Mouse (Mus musculus) ES-E14 (cell line): ENCODE results near the gene Mien1. TPM values are rescaled to one million over a fixed set of nuclear protein-coding genes. Genes with fewer than 3 reads are reported as not detected.

Experiments used
- DNase-seq: peaks from one replicate; pipeline ENCODE4 v3.0.0-alpha.2; 2013; ENCODE audit warnings: low read depth, low spot score
- H3K27ac ChIP-seq: 2 replicates; pipeline ENCODE4 v1.5.1; 2012; ENCODE audit warnings: low read depth, mild to moderate bottlenecking, low read length, moderate library complexity, mixed read lengths; ENCODE audit not compliant: poor library complexity, insufficient read depth, severe bottlenecking
- H3K36me3 ChIP-seq: 2 replicates; pipeline ENCODE4 v1.6.1; 2012; ENCODE audit warnings: mild to moderate bottlenecking, low read length, moderate library complexity, mixed read lengths; ENCODE audit not compliant: control insufficient read depth, poor library complexity, insufficient read depth, severe bottlenecking
- H3K4me1 ChIP-seq, 2 experiments: fragments of 150-350 bp in 1 of 2; sonication (generic) in 1 of 2; 2 replicates each; pipeline ENCODE4 v1.6.1; 2012; ENCODE audit warnings: low read length in 2 of 2, mild to moderate bottlenecking in 1 of 2, mixed read lengths in 1 of 2; ENCODE audit not compliant: control insufficient read depth in 2 of 2, insufficient read depth in 2 of 2, poor library complexity in 1 of 2
- H3K4me3 ChIP-seq, 2 experiments: fragments of 150-350 bp in 1 of 2; sonication (generic) in 1 of 2; 2 replicates each; pipeline ENCODE4 v1.5.1; 2012; ENCODE audit warnings: low read length in 2 of 2, low read depth in 1 of 2, mild to moderate bottlenecking in 1 of 2, mixed read lengths in 1 of 2; ENCODE audit not compliant: insufficient read depth in 1 of 2, poor library complexity in 1 of 2, severe bottlenecking in 1 of 2
- H3K9ac ChIP-seq: 2 replicates; pipeline ENCODE4 v1.6.1; 2012; ENCODE audit warnings: low read depth, mild to moderate bottlenecking, low read length, mixed read lengths; ENCODE audit not compliant: poor library complexity, insufficient read depth, severe bottlenecking
- H3K9me3 ChIP-seq: fragments of 150-350 bp; sonication (generic); 2 replicates; pipeline ENCODE4 v1.6.1; 2012; ENCODE audit warnings: low read depth, mild to moderate bottlenecking, low read length; ENCODE audit not compliant: control insufficient read depth, insufficient read depth
- CHD2 ChIP-seq: IDR thresholded peaks from 2 replicates; pipeline ENCODE4 v1.6.1; 2014; ENCODE audit warnings: mild to moderate bottlenecking, low read depth, low read length, inconsistent platforms
- HCFC1 ChIP-seq: IDR thresholded peaks from 2 replicates; pipeline ENCODE4 v1.6.1; 2012; ENCODE audit warnings: low read length, inconsistent platforms, borderline replicate concordance; ENCODE audit not compliant: insufficient read depth
- MAFK ChIP-seq: IDR thresholded peaks from 2 replicates; pipeline ENCODE4 v1.6.1; 2014; ENCODE audit warnings: mild to moderate bottlenecking, low read depth, low read length, inconsistent platforms; ENCODE audit not compliant: insufficient read depth
- ZC3H11A ChIP-seq: IDR thresholded peaks from 2 replicates; pipeline ENCODE4 v1.6.1; 2012; ENCODE audit warnings: low read depth, mild to moderate bottlenecking, inconsistent platforms, low read length, borderline replicate concordance
- ZNF384 ChIP-seq: IDR thresholded peaks from 2 replicates; pipeline ENCODE4 v1.6.1; 2012; ENCODE audit warnings: low read depth, low read length, inconsistent platforms
- in situ Hi-C, 2 experiments: fragments of 600-800 bp; cut with MboI; formaldehyde crosslinking; loops; one replicate each; pipeline ENCODE4 v1.15.1; 2025; ENCODE audit warnings: low sequenced_read_pairs in 2 of 2, inconsistent platforms in 1 of 2; ENCODE audit not compliant: unreplicated experiment in 2 of 2
- total RNA-seq: library from RNA; depleted of rRNA; stranded (reverse); fragments of 300-350 nt; gene quantifications from 2 replicates; pipeline ENCODE4 v1.2.3, GENCODE M21; 2012

Mien1 gene
- total RNA-seq, 1 experiment: 52.5 TPM

GRCm38 (mm10) chr11:98447475-98447834 lies 8.7 kb upstream of the Mien1 start:
- Histone ChIP-seq H3K36me3 (peaks cover 24% of the 10 kb centered on the region; the same call in 1 of the 2 replicates), H3K4me3 (peak overlapping the region; percentile 61 to 78), H3K4me1 (peaks cover 9 to 31% of the 10 kb centered on the region in 2 experiments), H3K9ac (peak overlapping the region; percentile 71), H3K9me3 (no peaks in the 10 kb centered on the region), H3K27ac (peak overlapping the region; percentile 68)
- in situ Hi-C loops: no loop called here
- TF ChIP-seq HCFC1: no peak
- no peak for DNase-seq

GRCm38 (mm10) chr11:98446562-98447474 lies 8.0 kb upstream of the Mien1 start:
- Histone ChIP-seq H3K9ac (peak overlapping the region; percentile 71), H3K4me3 (peak overlapping the region; percentile 61 to 78), H3K9me3 (no peaks in the 10 kb centered on the region), H3K4me1 (peaks cover 9 to 31% of the 10 kb centered on the region in 2 experiments), H3K27ac (peak overlapping the region; percentile 7; the same call in 1 of the 2 replicates), H3K36me3 (peaks cover 18% of the 10 kb centered on the region; the same call in 1 of the 2 replicates)
- in situ Hi-C loops: no loop called here
- no peak for DNase-seq
- TF ChIP-seq ZC3H11A: no peak
- no peak for TF ChIP-seq HCFC1
- TF ChIP-seq MAFK: no peak
- no peak for TF ChIP-seq ZNF384

GRCm38 (mm10) chr11:98446213-98446561 lies 7.4 kb upstream of the Mien1 start, which contains the start of gene Grb7:
Gene Grb7, plus strand, starts transcription at chr11:98446394.
- Histone ChIP-seq H3K9me3 (no peaks in the 10 kb centered on the region), H3K9ac (peak within 1 kb of the TSS; percentile 65), H3K4me1 (peaks cover 9 to 30% of the 10 kb centered on the region in 2 experiments), H3K4me3 (peak within 1 kb of the TSS; percentile 61 to 78), H3K36me3 (peaks cover 12% of the 10 kb centered on the region; the same call in 1 of the 2 replicates), H3K27ac (peak within 1 kb of the TSS; percentile 7; the same call in 1 of the 2 replicates)
- no peak for TF ChIP-seq ZC3H11A
- no peak for TF ChIP-seq HCFC1
- no peak for TF ChIP-seq ZNF384
- TF ChIP-seq MAFK: no peak
- TF ChIP-seq CHD2: no peak
- no peak for DNase-seq
- in situ Hi-C loops: no loop called here

- peaks cover 9 to 27% of the 10 kb centered on the region in 2 experiments for H3K4me1 ChIP-seq
- in situ Hi-C loops: no loop called here
- no peak overlapping the region for H3K27ac ChIP-seq
- no peaks in the 10 kb centered on the region for H3K9me3 ChIP-seq
- no peak for TF ChIP-seq CHD2
- no peak for TF ChIP-seq ZC3H11A
- TF ChIP-seq MAFK: no peak
- no peak for TF ChIP-seq ZNF384
- no peak for TF ChIP-seq HCFC1
- DNase-seq: no peak
- peaks cover 7% of the 10 kb centered on the region; the same call in 1 of the 2 replicates for H3K36me3 ChIP-seq
- H3K9ac ChIP-seq: no peak overlapping the region
- H3K4me3 ChIP-seq: no peak overlapping the region
These were observed 6.9 kb upstream of the Mien1 start for GRCm38 (mm10) chr11:98445679-98446078.
